ENCODE assay signal across 14 mouse cellular contexts in genomic region chr17:74458711-74459408, GRCm38 (mm10). TPM values are rescaled to one million over a fixed set of nuclear protein-coding genes. Genes with fewer than 3 reads are reported as not detected.
DNase-seq lines count a peak whose midpoint lies in the region; ATAC-seq and TF ChIP-seq lines count a peak whose summit lies in the region.
"Had no signal": no experiment of that assay in that cellular context is flagged by ENCODE, and none has a peak within 500 bp of the region (broad histone marks: within the 10 kb centered on the region; RNA-seq: fewer than 3 reads in every experiment).

Nlrc4 (minus strand) TSS chr17:74459142.

- peaks cover 0 to 13% of the 10 kb centered on the region in 2 experiments for H3K36me3 ChIP-seq in CH12.LX (replicated peaks in 1 of 2; ENCODE audit: control insufficient read depth in 1 of 2, insufficient read depth in 1 of 2, low read length in 1 of 2)
- H3K36me3 ChIP-seq in embryonic facial prominence, embryonic 10.5 days (replicated peaks) = no peaks in the 10 kb centered on the region
- no peaks in the 10 kb centered on the region for H3K36me3 ChIP-seq in hindbrain, embryonic 11.5 days (ENCODE audit: control insufficient read depth, insufficient read depth, low read length)
- H3K36me3 ChIP-seq: embryonic facial prominence, embryonic 13.5 days; G1E; hindbrain, embryonic 12.5 days had no signal

- H3K27me3 ChIP-seq in CH12.LX (replicated peaks) = no peaks in the 10 kb centered on the region
- H3K27me3 ChIP-seq in embryonic facial prominence, embryonic 10.5 days (replicated peaks; ENCODE audit: low read depth, poor library complexity, severe bottlenecking) = no peaks in the 10 kb centered on the region
- H3K27me3 ChIP-seq in hindbrain, embryonic 11.5 days (ENCODE audit: control insufficient read depth, insufficient read depth, low read length) = no peaks in the 10 kb centered on the region
- H3K27me3 ChIP-seq: embryonic facial prominence, embryonic 13.5 days; hindbrain, embryonic 12.5 days had no signal

- no peaks in the 10 kb centered on the region for H3K79me2 ChIP-seq in CH12.LX (replicated peaks; ENCODE audit: control insufficient read depth, extremely low read depth, insufficient read depth, poor library complexity, severe bottlenecking)

- no peak for TF ChIP-seq EP300 in CH12.LX (IDR thresholded peaks at IDR 0.05; ENCODE audit: low read length)

- peak; percentile 12 for TF ChIP-seq CTCF in layer of hippocampus, adult 2 months (conservative IDR thresholded peaks at IDR 0.05)
- peak in 1 of 2 experiments; percentile 42; a peak in 2 of 4 replicates for TF ChIP-seq CTCF in CH12.LX (conservative IDR thresholded peaks at IDR 0.05 in 1 of 2, IDR thresholded peaks at IDR 0.05 in 1 of 2; ENCODE audit: low read depth in 2 of 2, low read length in 2 of 2)

- 53% methylated on average over 8 of the region's 8 CpGs for WGBS in embryonic facial prominence, embryonic 10.5 days
- 65% methylated on average over 8 of the region's 8 CpGs for WGBS in hindbrain, embryonic 11.5 days

- H3K4me3 ChIP-seq in layer of hippocampus, adult 2 months = no peak within 1 kb of the TSS
- peak within 1 kb of the TSS; percentile 35 to 62 (median 55) for H3K4me3 ChIP-seq in CH12.LX (replicated peaks in 1 of 3; ENCODE audit: low read depth in 2 of 3, low read length in 2 of 3, poor library complexity in 1 of 3)
- H3K4me3 ChIP-seq in embryonic facial prominence, embryonic 10.5 days = no peak within 1 kb of the TSS
- no peak within 1 kb of the TSS for H3K4me3 ChIP-seq in hindbrain, embryonic 11.5 days (ENCODE audit: low read depth, low read length)
- H3K4me3 ChIP-seq: embryonic facial prominence, embryonic 13.5 days; hindbrain, embryonic 12.5 days had no signal

- peak; percentile 98 for ATAC-seq in granulocyte monocyte progenitor cell, adult 5-6 weeks (replicated peaks; ENCODE audit: poor library complexity, severe bottlenecking)
- ATAC-seq in hindbrain, embryonic 11.5 days (ENCODE audit: low FRiP score) = no peak
- ATAC-seq: forebrain, embryonic 14.5 days had no signal

- TF ChIP-seq RAD21 in CH12.LX (IDR thresholded peaks at IDR 0.05; ENCODE audit: low read depth, low read length) = peak; percentile 6

- in situ Hi-C loops in CH12.LX (cut with MboI; ENCODE audit: low pct_ligation_motif_present, low pct_unique_long_range_greater_than_20kb, low sequenced_read_pairs) = no loop called here

- no peak for TF ChIP-seq POLR2A in CH12.LX (IDR thresholded peaks at IDR 0.05; ENCODE audit: low read depth, low read length)

- dilution Hi-C loops in CH12.LX (cut with MboI; ENCODE audit: extremely low pct_ligation_motif_present, extremely low pct_unique_long_range_greater_than_20kb, low sequenced_read_pairs) = no loop called here

- peaks cover 2% of the 10 kb centered on the region for H3K9me3 ChIP-seq in CH12.LX (replicated peaks; ENCODE audit: low read length)
- no peaks in the 10 kb centered on the region for H3K9me3 ChIP-seq in embryonic facial prominence, embryonic 10.5 days
- no peaks in the 10 kb centered on the region for H3K9me3 ChIP-seq in hindbrain, embryonic 11.5 days (ENCODE audit: control insufficient read depth, low read length)
- H3K9me3 ChIP-seq: embryonic facial prominence, embryonic 13.5 days; G1E; hindbrain, embryonic 12.5 days had no signal

- no peak within 1 kb of the TSS for H3K27ac ChIP-seq in layer of hippocampus, adult 2 months
- H3K27ac ChIP-seq in CH12.LX (ENCODE audit: insufficient read depth, low read depth) = no peak within 1 kb of the TSS
- H3K27ac ChIP-seq in embryonic facial prominence, embryonic 10.5 days (replicated peaks) = no peak within 1 kb of the TSS
- H3K27ac ChIP-seq in hindbrain, embryonic 11.5 days (ENCODE audit: low read depth, low read length) = no peak within 1 kb of the TSS
- H3K27ac ChIP-seq: embryonic facial prominence, embryonic 13.5 days; hindbrain, embryonic 12.5 days had no signal

- peak within 1 kb of the TSS; percentile 60 for H3K4me2 ChIP-seq in CH12.LX (ENCODE audit: insufficient read depth, low read depth, poor library complexity, severe bottlenecking)
- no peak within 1 kb of the TSS for H3K4me2 ChIP-seq in hindbrain, embryonic 11.5 days (replicated peaks; ENCODE audit: low read depth, low read length)
- H3K4me2 ChIP-seq: embryonic facial prominence, embryonic 13.5 days; hindbrain, embryonic 12.5 days; lung, embryonic 14.5 days had no signal

- no peak for DNase-seq in layer of hippocampus, adult 2 months (ENCODE audit: low spot score in 2 of 2)
- DNase-seq in layer of hippocampus, postnatal 10 days (ENCODE audit: low spot score in 2 of 2) = no peak
- peak; percentile 71 for DNase-seq in CH12.LX (ENCODE audit: extremely low read depth)
- peak; percentile 33 for DNase-seq in naive thymus-derived CD4-positive, alpha-beta T cell, adult 2 months (ENCODE audit: low read depth)
- no peak for DNase-seq in embryonic facial prominence, embryonic 10.5 days (ENCODE audit: low spot score)
- no peak for DNase-seq in kidney, postnatal 25 days
- no peak for DNase-seq in hindbrain, embryonic 11.5 days (ENCODE audit: low spot score)
- DNase-seq: cerebellum, adult 9-10 months; lung, embryonic 14.5 days had no signal

- peak within 1 kb of the TSS; percentile 7; the same call in 1 of the 2 replicates for H3K9ac ChIP-seq in CH12.LX (ENCODE audit: insufficient read depth, low read depth)
- H3K9ac ChIP-seq in hindbrain, embryonic 11.5 days (ENCODE audit: low read depth, low read length) = no peak within 1 kb of the TSS
- H3K9ac ChIP-seq: embryonic facial prominence, embryonic 13.5 days; hindbrain, embryonic 12.5 days; lung, embryonic 14.5 days had no signal

- H3K4me1 ChIP-seq in CH12.LX (ENCODE audit: control insufficient read depth in 1 of 2, insufficient read depth in 2 of 2) = peaks cover 2 to 25% of the 10 kb centered on the region in 2 experiments; a peak in 3 of 4 replicates
- H3K4me1 ChIP-seq in embryonic facial prominence, embryonic 10.5 days = no peaks in the 10 kb centered on the region
- no peaks in the 10 kb centered on the region for H3K4me1 ChIP-seq in hindbrain, embryonic 11.5 days (replicated peaks; ENCODE audit: control insufficient read depth, insufficient read depth, low read length)
- H3K4me1 ChIP-seq: embryonic facial prominence, embryonic 13.5 days; hindbrain, embryonic 12.5 days had no signal

TF ChIP-seq in CH12.LX, 34 proteins besides CTCF, POLR2A, EP300 and RAD21:
- TF ChIP-seq ELF1 (IDR thresholded peaks at IDR 0.05; ENCODE audit: low read depth, low read length) (peak; percentile 75), BHLHE40 (IDR thresholded peaks at IDR 0.05; ENCODE audit: low read depth, low read length) (no peak), NRF1 (IDR thresholded peaks at IDR 0.05; ENCODE audit: low read depth, low read length) (no peak), HCFC1 (IDR thresholded peaks at IDR 0.05; ENCODE audit: low read depth, low read length) (no peak), NELFE (IDR thresholded peaks at IDR 0.05; ENCODE audit: low read depth, low read length) (no peak), GABPA (IDR thresholded peaks at IDR 0.05; ENCODE audit: insufficient replicate concordance, low read depth, low read length) (no peak), KAT2A (IDR thresholded peaks at IDR 0.05; ENCODE audit: insufficient replicate concordance, low read length) (no peak), POLR2AphosphoS2 (IDR thresholded peaks at IDR 0.05; ENCODE audit: low read depth, low read length) (no peak), USF2 (conservative IDR thresholded peaks at IDR 0.05; ENCODE audit: low read depth, low read length) (no peak), UBTF (IDR thresholded peaks at IDR 0.05; ENCODE audit: low read depth, low read length) (no peak), RCOR1 (conservative IDR thresholded peaks at IDR 0.05; ENCODE audit: low read depth, low read length) (no peak), IRF4 (IDR thresholded peaks at IDR 0.05; ENCODE audit: low read depth, low read length) (no peak), TBP (conservative IDR thresholded peaks at IDR 0.05; ENCODE audit: low read depth, low read length) (peak; percentile 88), MEF2A (IDR thresholded peaks at IDR 0.05; ENCODE audit: borderline replicate concordance, low read depth, low read length) (no peak)

RNA-seq across cellular contexts. Expression of gene Nlrc4, which starts in this region (rescaled TPM):
- total RNA-seq in layer of hippocampus, adult 2 months (2021) = under 1 TPM; 0.07 to 0.10 TPM
- total RNA-seq in layer of hippocampus, postnatal 10 days (2021) = under 1 TPM; 0.11 to 0.14 TPM
- total RNA-seq in CH12.LX (2012; rRNA removed) (1.9 and 2.0 TPM in 2 replicates), CH12.LX (2014; rRNA removed) (3.3 and 4.3 TPM in 2 replicates)
- 5.9 and 6.0 TPM in 2 replicates for polyA plus RNA-seq in CH12.LX (2012; ENCODE audit: insufficient read length, low read depth)
- 7.8 and 12.3 TPM in 2 replicates for total RNA-seq in granulocyte monocyte progenitor cell, adult 5-6 weeks (2014; fragmentation: Nextera tagmentation)
- 10.3 and 10.4 TPM in 2 replicates for total RNA-seq in granulocyte monocyte progenitor cell, adult 5-6 weeks (2017)
- 0.16 and 0.19 TPM in 2 replicates for polyA plus RNA-seq in embryonic facial prominence, embryonic 10.5 days (2016; fragmentation: Nextera tagmentation; extraction: Ambion mirVana)
- 0.22 and 0.32 TPM in 2 replicates for polyA plus RNA-seq in hindbrain, embryonic 11.5 days (2014; fragmentation: Nextera tagmentation; extraction: Ambion mirVana)

Comparison
In these comparisons a context has a peak if more than half of its experiments do, and no peak if none do; other contexts are left out.
1. DNase-seq: peak in CH12.LX (single experiment) and naive thymus-derived CD4-positive, alpha-beta T cell, adult 2 months (single experiment); none in layer of hippocampus, adult 2 months (0 of 2), layer of hippocampus, postnatal 10 days (0 of 2), embryonic facial prominence, embryonic 10.5 days (single experiment), kidney, postnatal 25 days (0 of 2) and hindbrain, embryonic 11.5 days (single experiment).
2. H3K4me3 ChIP-seq: peak in CH12.LX (3 of 3); none in layer of hippocampus, adult 2 months (single experiment), embryonic facial prominence, embryonic 10.5 days (single experiment) and hindbrain, embryonic 11.5 days (single experiment).